Mouse (Mus musculus): ENCODE data around the gene Keap1. TPM values are rescaled to one million over a fixed set of nuclear protein-coding genes. Genes with fewer than 3 reads are reported as not detected.
A peak's percentile ranks its signal among the peaks of the same experiment; 100 is the strongest.

Gene Keap1
- polyA plus RNA-seq, 1 experiment, result 19.6 TPM

DNA sequence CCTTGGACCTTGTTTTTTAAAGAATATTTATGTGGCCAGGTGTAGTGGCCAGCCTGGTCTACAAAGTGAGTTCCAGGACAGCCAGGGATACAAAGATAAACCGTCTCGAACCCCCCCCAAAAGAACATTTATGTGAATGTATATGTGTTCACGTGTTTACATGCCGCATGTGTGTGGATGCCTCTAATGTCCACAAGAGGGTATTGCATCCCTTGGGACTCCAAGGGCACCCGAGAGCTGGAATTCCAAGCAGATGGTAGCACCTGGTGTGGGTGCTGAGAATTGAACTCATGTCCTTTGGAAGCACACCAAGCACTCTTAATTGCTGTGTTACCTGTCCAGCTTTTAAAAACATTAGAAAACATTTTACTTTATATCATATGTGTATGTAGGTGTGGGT is 44.4 kb upstream of the Keap1 start:
- Histone ChIP-seq H3K36me3 (ENCODE audit: control insufficient read depth, insufficient read depth, low read length, poor library complexity, severe bottlenecking) (peaks cover 52% of the 10 kb centered on the region), H3K4me1 (ENCODE audit: control insufficient read depth, insufficient read depth, low read length) (no peaks in the 10 kb centered on the region)
- TF ChIP-seq CTCF (IDR thresholded peaks at IDR 0.05; ENCODE audit: low read depth, low read length), result peak; percentile 8
- no peak for TF ChIP-seq POLR2A (IDR thresholded peaks at IDR 0.05; ENCODE audit: insufficient read depth, low read length)
- no peak for TF ChIP-seq EP300 (IDR thresholded peaks at IDR 0.05; ENCODE audit: insufficient read depth, low read depth, low read length)

DNA sequence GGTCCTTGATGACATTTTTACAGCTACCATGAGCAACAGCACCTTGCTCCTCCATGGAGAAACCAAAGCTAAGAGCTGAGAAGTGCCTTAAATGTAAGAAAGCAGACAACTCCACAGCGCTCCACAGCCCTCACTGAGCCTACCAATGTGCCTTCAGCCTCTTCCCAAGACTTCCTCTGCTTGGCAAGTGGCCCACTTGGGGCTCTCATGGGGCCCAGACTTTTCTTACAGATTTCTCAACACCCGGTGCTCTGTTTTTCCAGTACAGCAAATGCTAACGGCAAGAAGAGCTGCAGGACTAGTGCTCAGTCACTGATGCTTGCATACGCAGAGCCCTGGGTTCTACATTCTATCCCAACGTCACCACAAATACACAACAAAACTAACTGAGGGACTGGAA is 38.6 kb upstream of the Keap1 start:
- Histone ChIP-seq H3K4me1 (ENCODE audit: control insufficient read depth, insufficient read depth, low read length) (no peaks in the 10 kb centered on the region), H3K36me3 (ENCODE audit: control insufficient read depth, insufficient read depth, low read length, poor library complexity, severe bottlenecking) (peaks cover 49% of the 10 kb centered on the region)
- TF ChIP-seq EP300 (IDR thresholded peaks at IDR 0.05; ENCODE audit: insufficient read depth, low read depth, low read length), result no peak
- TF ChIP-seq CTCF (IDR thresholded peaks at IDR 0.05; ENCODE audit: low read depth, low read length), result no peak
- TF ChIP-seq POLR2A (IDR thresholded peaks at IDR 0.05; ENCODE audit: insufficient read depth, low read length), result no peak

More for the DNA sequence above, 44.4 kb upstream of the Keap1 start:
- H3K9me3 ChIP-seq (replicated peaks; ENCODE audit: control insufficient read depth, insufficient read depth, low read length, poor library complexity, severe bottlenecking), result no peaks in the 10 kb centered on the region
- no peak overlapping the region for H3K27ac ChIP-seq (ENCODE audit: insufficient read depth, low read length)
- H3K27me3 ChIP-seq (ENCODE audit: control insufficient read depth, insufficient read depth, low read length, poor library complexity, severe bottlenecking), result no peaks in the 10 kb centered on the region
- H3K4me3 ChIP-seq (ENCODE audit: low read depth, low read length), result no peak overlapping the region
- no peak overlapping the region for H3K9ac ChIP-seq (ENCODE audit: low read depth, poor library complexity, severe bottlenecking)

DNA sequence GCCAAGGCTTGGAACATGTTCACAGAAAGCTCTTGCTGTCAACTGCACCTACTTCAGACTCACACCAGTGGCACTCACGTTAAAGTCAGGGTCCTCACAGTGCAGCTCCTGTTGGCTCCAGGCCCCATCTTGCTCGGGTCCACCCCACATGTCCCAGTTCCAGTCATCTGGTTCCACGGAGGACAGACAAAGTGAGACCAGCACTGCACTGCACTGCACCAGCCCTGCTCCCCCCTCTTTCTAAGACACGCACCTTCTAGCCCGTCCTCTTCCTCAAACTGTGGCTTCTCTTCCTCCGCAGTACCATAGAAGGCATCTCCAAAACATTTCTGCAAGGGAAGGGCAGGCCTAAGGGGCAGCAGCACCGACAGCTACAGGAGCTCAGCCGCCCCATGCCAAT is 37.1 kb upstream of the Keap1 start:
- H3K27ac ChIP-seq (ENCODE audit: insufficient read depth, low read length), result no peak overlapping the region
- no peak overlapping the region for H3K9ac ChIP-seq (ENCODE audit: low read depth, poor library complexity, severe bottlenecking)
- no peaks in the 10 kb centered on the region for H3K4me1 ChIP-seq (ENCODE audit: control insufficient read depth, insufficient read depth, low read length)
- H3K36me3 ChIP-seq (ENCODE audit: control insufficient read depth, insufficient read depth, low read length, poor library complexity, severe bottlenecking), result peaks cover 42% of the 10 kb centered on the region
- H3K27me3 ChIP-seq (ENCODE audit: control insufficient read depth, insufficient read depth, low read length, poor library complexity, severe bottlenecking), result no peaks in the 10 kb centered on the region
- H3K4me3 ChIP-seq (ENCODE audit: low read depth, low read length), result no peak overlapping the region
- no peak for TF ChIP-seq CTCF (IDR thresholded peaks at IDR 0.05; ENCODE audit: low read depth, low read length)
- no peak for TF ChIP-seq POLR2A (IDR thresholded peaks at IDR 0.05; ENCODE audit: insufficient read depth, low read length)
- no peak for TF ChIP-seq EP300 (IDR thresholded peaks at IDR 0.05; ENCODE audit: insufficient read depth, low read depth, low read length)
- H3K9me3 ChIP-seq (replicated peaks; ENCODE audit: control insufficient read depth, insufficient read depth, low read length, poor library complexity, severe bottlenecking), result no peaks in the 10 kb centered on the region

More for the DNA sequence above, 38.6 kb upstream of the Keap1 start:
- Histone ChIP-seq H3K27me3 (ENCODE audit: control insufficient read depth, insufficient read depth, low read length, poor library complexity, severe bottlenecking) (no peaks in the 10 kb centered on the region), H3K4me3 (ENCODE audit: low read depth, low read length) (no peak overlapping the region), H3K9ac (ENCODE audit: low read depth, poor library complexity, severe bottlenecking) (no peak overlapping the region), H3K27ac (ENCODE audit: insufficient read depth, low read length) (no peak overlapping the region), H3K9me3 (replicated peaks; ENCODE audit: control insufficient read depth, insufficient read depth, low read length, poor library complexity, severe bottlenecking) (no peaks in the 10 kb centered on the region)

DNA sequence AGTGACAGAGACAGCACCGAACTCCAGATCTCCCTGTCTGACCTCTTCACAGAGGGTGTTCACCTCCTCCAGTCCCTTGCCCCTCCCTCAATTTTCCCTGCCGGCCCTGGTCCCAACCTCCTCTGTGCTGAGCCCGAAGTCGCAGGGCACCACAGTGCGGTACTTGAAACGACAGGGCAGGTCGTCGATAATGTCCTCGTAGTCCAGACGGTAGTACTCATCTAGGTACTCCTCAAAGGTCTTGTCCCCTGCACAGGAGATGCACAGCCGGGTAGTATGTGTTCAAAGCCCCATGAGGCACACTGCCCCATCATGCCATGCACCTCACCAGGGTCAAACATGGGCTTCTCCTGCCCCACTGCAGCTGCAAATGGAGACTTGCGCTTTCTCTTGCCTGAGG is 36.6 kb upstream of the Keap1 start:
- Histone ChIP-seq H3K4me3 (ENCODE audit: low read depth, low read length) (no peak overlapping the region), H3K27ac (ENCODE audit: insufficient read depth, low read length) (no peak overlapping the region), H3K9me3 (replicated peaks; ENCODE audit: control insufficient read depth, insufficient read depth, low read length, poor library complexity, severe bottlenecking) (no peaks in the 10 kb centered on the region), H3K36me3 (ENCODE audit: control insufficient read depth, insufficient read depth, low read length, poor library complexity, severe bottlenecking) (peaks cover 39% of the 10 kb centered on the region), H3K27me3 (ENCODE audit: control insufficient read depth, insufficient read depth, low read length, poor library complexity, severe bottlenecking) (no peaks in the 10 kb centered on the region), H3K4me1 (ENCODE audit: control insufficient read depth, insufficient read depth, low read length) (no peaks in the 10 kb centered on the region), H3K9ac (ENCODE audit: low read depth, poor library complexity, severe bottlenecking) (no peak overlapping the region)
- TF ChIP-seq POLR2A (IDR thresholded peaks at IDR 0.05; ENCODE audit: insufficient read depth, low read length), result no peak
- TF ChIP-seq CTCF (IDR thresholded peaks at IDR 0.05; ENCODE audit: low read depth, low read length), result no peak
- no peak for TF ChIP-seq EP300 (IDR thresholded peaks at IDR 0.05; ENCODE audit: insufficient read depth, low read depth, low read length)

DNA sequence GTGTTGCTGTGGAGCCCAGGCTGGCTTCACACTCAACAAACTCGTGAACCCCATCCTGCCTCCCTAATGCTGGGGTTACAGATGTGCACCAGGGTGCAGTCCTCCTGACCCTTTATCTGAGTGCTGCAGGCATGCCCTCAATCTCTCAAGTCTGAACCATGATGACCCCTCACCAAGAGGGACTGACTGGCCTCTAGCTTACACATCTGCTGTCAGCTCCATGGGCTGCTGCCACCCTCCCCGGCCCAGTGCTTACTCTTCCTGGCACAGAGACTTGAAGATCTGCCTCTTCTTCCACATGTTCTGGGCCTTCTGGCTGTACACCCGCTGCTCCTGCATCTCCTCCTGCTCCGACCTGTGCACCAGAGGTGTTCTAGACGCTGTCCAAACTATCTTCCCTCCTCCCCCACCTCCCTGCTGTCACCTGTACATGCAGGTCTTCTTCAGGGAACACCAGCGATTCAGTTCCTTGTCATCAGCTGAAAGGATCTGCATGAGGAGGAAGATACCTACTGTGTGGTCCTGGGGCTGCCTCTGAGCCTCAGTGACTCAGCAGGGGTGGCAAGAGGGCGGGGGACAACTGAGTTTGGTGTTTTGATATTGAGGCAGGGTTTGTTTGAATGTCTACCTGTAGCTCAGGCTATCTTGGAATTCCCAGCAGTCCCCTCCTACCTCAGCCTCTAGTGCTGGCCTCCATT is 36.0 kb upstream of the Keap1 start:
- no peak overlapping the region for H3K9ac ChIP-seq (ENCODE audit: low read depth, poor library complexity, severe bottlenecking)
- H3K4me1 ChIP-seq (ENCODE audit: control insufficient read depth, insufficient read depth, low read length), result no peaks in the 10 kb centered on the region
- no peaks in the 10 kb centered on the region for H3K27me3 ChIP-seq (ENCODE audit: control insufficient read depth, insufficient read depth, low read length, poor library complexity, severe bottlenecking)
- peaks cover 36% of the 10 kb centered on the region for H3K36me3 ChIP-seq (ENCODE audit: control insufficient read depth, insufficient read depth, low read length, poor library complexity, severe bottlenecking)
- no peak overlapping the region for H3K4me3 ChIP-seq (ENCODE audit: low read depth, low read length)
- no peaks in the 10 kb centered on the region for H3K9me3 ChIP-seq (replicated peaks; ENCODE audit: control insufficient read depth, insufficient read depth, low read length, poor library complexity, severe bottlenecking)
- TF ChIP-seq CTCF (IDR thresholded peaks at IDR 0.05; ENCODE audit: low read depth, low read length) (no peak), POLR2A (IDR thresholded peaks at IDR 0.05; ENCODE audit: insufficient read depth, low read length) (no peak), EP300 (IDR thresholded peaks at IDR 0.05; ENCODE audit: insufficient read depth, low read depth, low read length) (no peak)
- H3K27ac ChIP-seq (ENCODE audit: insufficient read depth, low read length), result no peak overlapping the region

DNA sequence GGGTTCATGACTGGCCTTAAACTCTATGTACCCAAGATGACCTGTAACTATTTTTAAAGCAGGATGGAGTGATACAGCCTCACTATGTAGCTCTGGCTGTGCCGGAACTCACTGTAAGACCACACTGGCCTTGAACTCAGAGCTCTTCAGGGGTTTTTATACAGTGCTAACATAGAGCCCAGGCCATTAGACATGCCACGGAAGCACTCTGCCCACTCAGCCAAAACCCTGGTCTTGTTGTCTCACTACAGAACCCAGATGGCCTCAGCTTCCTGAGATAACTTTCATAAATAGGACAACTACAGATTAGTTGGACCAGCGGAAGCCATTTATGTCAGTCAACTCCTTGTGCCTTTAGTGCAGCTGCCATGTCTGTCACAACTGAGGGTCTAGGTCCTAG is 35.2 kb upstream of the Keap1 start:
- peaks cover 38% of the 10 kb centered on the region for H3K36me3 ChIP-seq (ENCODE audit: control insufficient read depth, insufficient read depth, low read length, poor library complexity, severe bottlenecking)

More for the DNA sequence above, 35.2 kb upstream of the Keap1 start:
- no peak overlapping the region for H3K9ac ChIP-seq (ENCODE audit: low read depth, poor library complexity, severe bottlenecking)
- H3K4me3 ChIP-seq (ENCODE audit: low read depth, low read length), result no peak overlapping the region
- H3K4me1 ChIP-seq (ENCODE audit: control insufficient read depth, insufficient read depth, low read length), result no peaks in the 10 kb centered on the region
- H3K27me3 ChIP-seq (ENCODE audit: control insufficient read depth, insufficient read depth, low read length, poor library complexity, severe bottlenecking), result no peaks in the 10 kb centered on the region
- TF ChIP-seq EP300 (IDR thresholded peaks at IDR 0.05; ENCODE audit: insufficient read depth, low read depth, low read length), result no peak
- TF ChIP-seq CTCF (IDR thresholded peaks at IDR 0.05; ENCODE audit: low read depth, low read length), result no peak
- no peak for TF ChIP-seq POLR2A (IDR thresholded peaks at IDR 0.05; ENCODE audit: insufficient read depth, low read length)
- H3K9me3 ChIP-seq (replicated peaks; ENCODE audit: control insufficient read depth, insufficient read depth, low read length, poor library complexity, severe bottlenecking), result no peaks in the 10 kb centered on the region
- no peak overlapping the region for H3K27ac ChIP-seq (ENCODE audit: insufficient read depth, low read length)

Measured in ES-Bruce4 (cell line).